In genomic region chr12:8571287-8571902, GRCm38 (mm10) we compare ENCODE assay signal across 16 mouse cellular contexts. TPM values are rescaled to one million over a fixed set of nuclear protein-coding genes. Genes with fewer than 3 reads are reported as not detected.
DNase-seq lines count a peak whose midpoint lies in the region; ATAC-seq lines count a peak whose summit lies in the region.
"Not testable (repeated sequence)": the region's sequence is repeated elsewhere in the genome, so short reads cannot be mapped to it uniquely, and the experiment has no call there.
"Had no signal": no experiment of that assay in that cellular context is flagged by ENCODE, and none has a peak within 500 bp of the region (broad histone marks: within the 10 kb centered on the region; RNA-seq: fewer than 3 reads in every experiment).

No protein-coding gene starts in this region.

- H3K36me3 ChIP-seq in embryonic facial prominence, embryonic 13.5 days; heart, embryonic 12.5 days; intestine, embryonic 14.5 days (ENCODE audit: control insufficient read depth, insufficient read depth, low read length); kidney, embryonic 14.5 days (ENCODE audit: control insufficient read depth, insufficient read depth, low read length); limb, embryonic 12.5 days; stomach, embryonic 15.5 days: not testable (repeated sequence)

- not testable (repeated sequence) for H3K27me3 ChIP-seq in embryonic facial prominence, embryonic 13.5 days; heart, embryonic 12.5 days (replicated peaks); intestine, embryonic 14.5 days (replicated peaks; ENCODE audit: control insufficient read depth, insufficient read depth, low read length); kidney, embryonic 14.5 days (ENCODE audit: control insufficient read depth, insufficient read depth, low read length); limb, embryonic 12.5 days; stomach, embryonic 15.5 days (replicated peaks)

- not testable (repeated sequence) for H3K4me3 ChIP-seq in embryonic facial prominence, embryonic 13.5 days; heart, embryonic 12.5 days; intestine, embryonic 14.5 days (ENCODE audit: low read depth, low read length); kidney, embryonic 14.5 days (ENCODE audit: low read length); limb, embryonic 12.5 days (replicated peaks); stomach, embryonic 15.5 days (replicated peaks)

- not testable (repeated sequence) for H3K9me3 ChIP-seq in embryonic facial prominence, embryonic 13.5 days; heart, embryonic 12.5 days (replicated peaks); intestine, embryonic 14.5 days (ENCODE audit: control insufficient read depth, low read length); kidney, embryonic 14.5 days (ENCODE audit: control insufficient read depth, low read length); limb, embryonic 12.5 days; stomach, embryonic 15.5 days

- not testable (repeated sequence) for ATAC-seq in embryonic facial prominence, embryonic 13.5 days (ENCODE audit: insufficient number of reproducible peaks, insufficient read depth, low FRiP score, low TSS enrichment, low read depth); heart, embryonic 12.5 days (ENCODE audit: insufficient number of reproducible peaks, low FRiP score); intestine, embryonic 14.5 days (replicated peaks; ENCODE audit: low FRiP score, low TSS enrichment, low read depth); limb, embryonic 12.5 days (ENCODE audit: insufficient number of reproducible peaks, insufficient read depth, low FRiP score, low TSS enrichment, low read depth)
- peak; percentile 81 for ATAC-seq in kidney, embryonic 14.5 days (ENCODE audit: low FRiP score, low TSS enrichment)
- ATAC-seq in stomach, embryonic 15.5 days (ENCODE audit: insufficient read depth, low FRiP score, low read depth) = peak; percentile 7; the same call in 1 of the 2 replicates

- H3K4me1 ChIP-seq in embryonic facial prominence, embryonic 13.5 days; heart, embryonic 12.5 days (replicated peaks); intestine, embryonic 14.5 days (replicated peaks; ENCODE audit: control insufficient read depth, insufficient read depth, low read length); kidney, embryonic 14.5 days (ENCODE audit: control insufficient read depth, insufficient read depth, low read length); limb, embryonic 12.5 days (replicated peaks); stomach, embryonic 15.5 days: not testable (repeated sequence)

- peak overlapping the region; percentile 49 for H3K4me2 ChIP-seq in embryonic facial prominence, embryonic 13.5 days
- H3K4me2 ChIP-seq in heart, embryonic 12.5 days = peak overlapping the region; percentile 40
- H3K4me2 ChIP-seq in intestine, embryonic 14.5 days (ENCODE audit: low read length) = not testable (repeated sequence)
- peak overlapping the region; percentile 32; the same call in 1 of the 2 replicates for H3K4me2 ChIP-seq in kidney, embryonic 14.5 days (replicated peaks; ENCODE audit: low read depth, low read length)
- peak overlapping the region; percentile 36 for H3K4me2 ChIP-seq in limb, embryonic 12.5 days
- H3K4me2 ChIP-seq in stomach, embryonic 15.5 days = peak overlapping the region; percentile 49

- H3K27ac ChIP-seq in embryonic facial prominence, embryonic 13.5 days; heart, embryonic 12.5 days (ENCODE audit: poor library complexity, severe bottlenecking); intestine, embryonic 14.5 days (ENCODE audit: low read depth); kidney, embryonic 14.5 days (ENCODE audit: low read depth, low read length); limb, embryonic 12.5 days; stomach, embryonic 15.5 days: not testable (repeated sequence)

- 72% methylated on average over 2 of the region's 2 CpGs for WGBS in embryonic facial prominence, embryonic 13.5 days
- 58% methylated on average over 2 of the region's 2 CpGs for WGBS in heart, embryonic 12.5 days
- 65% methylated on average over 2 of the region's 2 CpGs for WGBS in intestine, embryonic 14.5 days
- 48% methylated on average over 2 of the region's 2 CpGs for WGBS in kidney, embryonic 14.5 days
- WGBS in limb, embryonic 12.5 days = 84% methylated on average over 2 of the region's 2 CpGs
- WGBS in stomach, embryonic 15.5 days = 57% methylated on average over 2 of the region's 2 CpGs

- DNase-seq in 416B (ENCODE audit: low read depth) = peak; percentile 41
- peak; percentile 31 for DNase-seq in intestine, embryonic 14.5 days (ENCODE audit: low spot score)

- not testable (repeated sequence) for H3K9ac ChIP-seq in embryonic facial prominence, embryonic 13.5 days; heart, embryonic 12.5 days; intestine, embryonic 14.5 days (ENCODE audit: low read length); kidney, embryonic 14.5 days (ENCODE audit: low read depth, low read length); limb, embryonic 12.5 days (replicated peaks); stomach, embryonic 15.5 days

RNA-seq across cellular contexts. Expression of gene Slc7a15, which starts 27.5 kb away (rescaled TPM):
- polyA plus RNA-seq in embryonic facial prominence, embryonic 13.5 days (2015; fragmentation: Nextera tagmentation; extraction: Ambion mirVana) = 0.17 TPM in 1 of 2 replicates, not detected in the other
- not detected in 2 replicates for polyA plus RNA-seq in heart, embryonic 12.5 days (2016; fragmentation: Nextera tagmentation; extraction: Ambion mirVana)
- not detected in 2 replicates for polyA plus RNA-seq in intestine, embryonic 14.5 days (2014; fragmentation: Nextera tagmentation; extraction: Ambion mirVana)
- not detected in 2 replicates for polyA plus RNA-seq in kidney, embryonic 14.5 days (2014; fragmentation: Nextera tagmentation; extraction: Ambion mirVana)
- polyA plus RNA-seq in limb, embryonic 12.5 days (2016; fragmentation: Nextera tagmentation; extraction: Ambion mirVana) = not detected in 2 replicates
- 0.15 TPM in 1 of 2 replicates, not detected in the other for polyA plus RNA-seq in stomach, embryonic 15.5 days (2015; fragmentation: Nextera tagmentation; extraction: Ambion mirVana)
- polyA plus RNA-seq: activated CD4-positive, CD25-positive, alpha-beta regulatory T cell, adult 4 months; C2C12; cortical plate, adult 2 months; forebrain, embryonic 12.5 days; forebrain, embryonic 16.5 days; frontal cortex, adult 2 months; heart, adult 2 months; heart, embryonic 11.5 days; hindbrain, embryonic 13.5 days had no signal
